Mouse (Mus musculus) left cerebral cortex, postnatal 14 days (tissue): ENCODE results near the gene Bmpr1b. TPM values are rescaled to one million over a fixed set of nuclear protein-coding genes. Genes with fewer than 3 reads are reported as not detected.
"Not testable (repeated sequence)": the region's sequence is repeated elsewhere in the genome, so short reads cannot be mapped to it uniquely, and the experiment has no call there.

Experiments used
- DNase-seq, 2 experiments: peaks; one replicate each; pipeline ENCODE4 v3.0.0; 2021 to 2022; ENCODE audit warnings: low spot score in 2 of 2, mixed read lengths in 1 of 2
- intact Hi-C: fragments of 180-260 bp; cut with DNase I; formaldehyde crosslinking; loops from one replicate; pipeline ENCODE4 v1.15.1; 2025
- long read RNA-seq, 2 experiments: library from polyadenylated mRNA; stranded (forward); transcript quantifications; one replicate each; pipeline ENCODE4 v2.0.0; 2021
- total RNA-seq, 2 experiments: library from RNA; stranded (reverse); gene quantifications; 2 replicates each; pipeline ENCODE4 v1.2.3; 2021

Bmpr1b gene
- total RNA-seq: 10 to 100 TPM; 14.3 to 16.4 TPM
- long read RNA-seq, experiment 1, full-length matches to known transcripts: 5 of 7 reads
- long read RNA-seq, experiment 1, partial matches to known transcripts: 0 of 7 reads
- long read RNA-seq, experiment 1, other reads (novel, unspliced or antisense): 2 of 7 reads
- long read RNA-seq, experiment 2, full-length matches to known transcripts: 3 of 6 reads
- long read RNA-seq, experiment 2, partial matches to known transcripts: 1 of 6 reads
- long read RNA-seq, experiment 2, other reads (novel, unspliced or antisense): 2 of 6 reads

- intact Hi-C loops: loop anchor here (5.0 kb wide), 1 partner anchor 282 kb away; no protein-coding TSS in a partner anchor
- peak; percentile 58 to 80 for DNase-seq
Measured at GRCm38 (mm10) chr3:142168863-142169521, at the start of gene Bmpr1b. Gene Bmpr1b, minus strand, starts transcription at chr3:142169425.

GRCm38 (mm10) chr3:142212821-142213220 lies 43.6 kb upstream of the Bmpr1b start:
- DNase-seq: no peak
- intact Hi-C loops: no loop called here

- no peak for DNase-seq
- intact Hi-C loops: no loop called here
Measured at GRCm38 (mm10) chr3:142212186-142212585, 43.0 kb upstream of the Bmpr1b start.

- no peak for DNase-seq
- intact Hi-C loops: no loop called here
Measured at GRCm38 (mm10) chr3:142209981-142210380, 40.8 kb upstream of the Bmpr1b start.

GRCm38 (mm10) chr3:142209057-142209456 lies 39.8 kb upstream of the Bmpr1b start:
- no peak for DNase-seq
- intact Hi-C loops: no loop called here

GRCm38 (mm10) chr3:142207488-142207887 lies 38.3 kb upstream of the Bmpr1b start:
- intact Hi-C loops: no loop called here

GRCm38 (mm10) chr3:142206316-142206715 lies 37.1 kb upstream of the Bmpr1b start:
- intact Hi-C loops: no loop called here
- DNase-seq: no peak

More at GRCm38 (mm10) chr3:142207488-142207887, 38.3 kb upstream of the Bmpr1b start:
- no peak for DNase-seq

- intact Hi-C loops: no loop called here
- DNase-seq: no peak
Measured at GRCm38 (mm10) chr3:142196142-142196541, 26.9 kb upstream of the Bmpr1b start.

GRCm38 (mm10) chr3:142191627-142192026 lies 22.4 kb upstream of the Bmpr1b start:
- DNase-seq, intact Hi-C loops: not testable (repeated sequence)

GRCm38 (mm10) chr3:142186551-142186950 lies 17.3 kb upstream of the Bmpr1b start:
- intact Hi-C loops: no loop called here
- no peak for DNase-seq

GRCm38 (mm10) chr3:142173996-142174395 lies 4.8 kb upstream of the Bmpr1b start:
- intact Hi-C loops: no loop called here
- no peak for DNase-seq

GRCm38 (mm10) chr3:142168251-142168862 lies 868 bp downstream of the Bmpr1b start:
- intact Hi-C loops: loop anchor here (5.0 kb wide), 1 partner anchor 281 kb away; no protein-coding TSS in a partner anchor
- DNase-seq: no peak

- no peak for DNase-seq
- intact Hi-C loops: loop anchor here (5.0 kb wide), 1 partner anchor 278 kb away; no protein-coding TSS in a partner anchor
Measured at GRCm38 (mm10) chr3:142164981-142165380, 4.2 kb downstream of the Bmpr1b start.

GRCm38 (mm10) chr3:142163896-142164295 lies 5.3 kb downstream of the Bmpr1b start:
- intact Hi-C loops: no loop called here
- DNase-seq: no peak

GRCm38 (mm10) chr3:142161405-142161804 lies 7.8 kb downstream of the Bmpr1b start:
- DNase-seq: no peak
- intact Hi-C loops: no loop called here

- intact Hi-C loops: no loop called here
- no peak for DNase-seq
Measured at GRCm38 (mm10) chr3:142151980-142152379, 17.2 kb downstream of the Bmpr1b start.

- intact Hi-C loops: no loop called here
- DNase-seq: no peak
Measured at GRCm38 (mm10) chr3:142138796-142139195, 30.4 kb downstream of the Bmpr1b start.

- intact Hi-C loops: no loop called here
- no peak for DNase-seq
Measured at GRCm38 (mm10) chr3:142126379-142126778, 42.8 kb downstream of the Bmpr1b start.

GRCm38 (mm10) chr3:142125556-142125955 lies 43.7 kb downstream of the Bmpr1b start:
- intact Hi-C loops: no loop called here

GRCm38 (mm10) chr3:142124255-142124654 lies 45.0 kb downstream of the Bmpr1b start:
- intact Hi-C loops: no loop called here
- DNase-seq: no peak

More at GRCm38 (mm10) chr3:142125556-142125955, 43.7 kb downstream of the Bmpr1b start:
- DNase-seq: no peak
